Mouse (Mus musculus) kidney, adult 2 months (tissue): ENCODE data around the gene Klhdc8b.

ENCODE experiments used
- CTCF ChIP-seq: fragments of 200-500 bp; conservative IDR thresholded peaks from 2 replicates; pipeline ENCODE4 v1.5.1; 2011; ENCODE audit warnings: low read depth, mild to moderate bottlenecking, control low read depth, low read length, moderate library complexity, mixed read lengths; ENCODE audit not compliant: insufficient read depth, insufficient read length
- POLR2A ChIP-seq: fragments of 200-500 bp; IDR thresholded peaks from one replicate; pipeline ENCODE4 v1.6.1; 2011; ENCODE audit warnings: low read depth, low read length, control low read depth

GRCm38 (mm10) chr9:108466219-108466618 lies 4.8 kb upstream of the Klhdc8b start:
- no peak for TF ChIP-seq POLR2A
- TF ChIP-seq CTCF = no peak
